ENCODE assay signal across 19 mouse cellular contexts in the genomic region with DNA sequence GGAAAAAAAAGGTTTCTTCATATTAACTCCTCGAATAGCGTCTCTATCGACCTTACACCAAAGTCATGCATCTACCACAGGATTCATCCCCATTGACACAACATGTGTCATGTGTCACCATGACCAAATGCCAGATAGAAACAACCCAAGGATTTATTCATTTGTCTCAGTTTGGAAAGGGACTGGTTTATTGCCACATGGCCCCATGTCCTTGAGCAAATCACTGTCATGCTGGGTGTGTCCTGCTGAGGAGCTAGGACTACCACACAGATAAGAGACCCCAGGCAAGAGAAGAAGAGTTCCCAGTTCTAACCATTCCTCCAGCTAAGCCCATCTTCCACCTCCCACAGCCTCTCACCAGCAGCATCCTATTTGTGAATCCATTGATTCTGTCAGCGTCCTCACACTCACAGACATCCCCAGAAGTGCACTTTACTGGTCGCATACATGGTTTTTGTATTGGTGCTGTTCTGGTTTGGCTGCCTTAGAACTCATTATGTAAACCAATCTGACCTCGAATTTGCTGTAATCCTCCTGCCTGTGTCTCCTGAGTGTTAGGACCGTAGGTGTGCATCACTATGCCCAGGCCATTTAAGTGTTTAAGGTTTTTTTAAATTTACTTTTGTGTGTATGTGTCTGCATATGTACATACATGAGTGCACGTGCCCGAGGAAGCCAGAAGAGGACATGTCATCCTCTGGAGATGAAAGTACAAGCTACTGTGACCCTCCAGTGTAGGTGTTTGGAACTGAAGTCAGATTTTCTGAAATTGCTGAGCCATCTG. TPM values are rescaled to one million over a fixed set of nuclear protein-coding genes. Genes with fewer than 3 reads are reported as not detected.
"Had no signal": no experiment of that assay in that cellular context is flagged by ENCODE, and none has a peak within 500 bp of the region (broad histone marks: within the 10 kb centered on the region; RNA-seq: fewer than 3 reads in every experiment).

No protein-coding gene starts in this region.

- H3K9ac ChIP-seq: limb, embryonic 15.5 days; midbrain, embryonic 12.5 days had no signal

- H3K9me3 ChIP-seq: limb, embryonic 15.5 days; liver, embryonic 12.5 days; lung, embryonic 15.5 days; megakaryocyte, embryonic 14.5 days; midbrain, embryonic 12.5 days had no signal

- H3K27me3 ChIP-seq: limb, embryonic 15.5 days; lung, embryonic 15.5 days; midbrain, embryonic 12.5 days had no signal

- DNase-seq: kidney, postnatal 36 days; layer of hippocampus, adult 9-11 months; layer of hippocampus, postnatal 36 days; lung, postnatal 14 days had no signal

RNA-seq across cellular contexts. Expression of a gene that starts 12.8 kb away (rescaled TPM):
- total RNA-seq: layer of hippocampus, adult 18-20 months; layer of hippocampus, postnatal 36 days; left cerebral cortex, adult 8-10 months; left cerebral cortex, postnatal 25 days had no signal
- polyA plus RNA-seq: limb, embryonic 11.5 days; limb, embryonic 15.5 days; liver, embryonic 12.5 days; liver, embryonic 16.5 days; lung, embryonic 15.5 days; macrophage; midbrain, embryonic 12.5 days; neural tube, embryonic 14.5 days; stomach, postnatal 0 days had no signal

RNA-seq across cellular contexts. Expression of a gene that starts 12.9 kb away (rescaled TPM):
- total RNA-seq: layer of hippocampus, adult 18-20 months; layer of hippocampus, postnatal 36 days; left cerebral cortex, adult 8-10 months; left cerebral cortex, postnatal 25 days; midbrain, postnatal 0 days had no signal
- polyA plus RNA-seq: kidney, postnatal 0 days; limb, embryonic 11.5 days; limb, embryonic 15.5 days; liver, embryonic 12.5 days; liver, embryonic 16.5 days; lung, embryonic 15.5 days; macrophage; midbrain, embryonic 12.5 days; neural tube, embryonic 14.5 days; stomach, postnatal 0 days had no signal

RNA-seq across cellular contexts. Expression of a gene that starts 14.6 kb away (rescaled TPM):
- polyA plus RNA-seq: liver, embryonic 12.5 days had no signal
